Mouse (Mus musculus) neural tube, embryonic 12.5 days (tissue): ENCODE results near the gene Hnrnpll. TPM values are rescaled to one million over a fixed set of nuclear protein-coding genes. Genes with fewer than 3 reads are reported as not detected.
A peak's percentile ranks its signal among the peaks of the same experiment; 100 is the strongest.
"Not testable (repeated sequence)": the region's sequence is repeated elsewhere in the genome, so short reads cannot be mapped to it uniquely, and the experiment has no call there.

Experiments
- ATAC-seq: fragments of 200-750 bp; cut with Nextera tagmentation; 2 replicates; pipeline ENCODE4 v1.8.0; 2017; ENCODE audit warnings: low read depth, mild to moderate bottlenecking, moderate TSS enrichment, moderate library complexity; ENCODE audit not compliant: low FRiP score
- H3K27ac ChIP-seq: fragments of 300-500 bp; sonication (generic); 2 replicates; pipeline ENCODE4 v1.5.1; 2016
- H3K27me3 ChIP-seq: fragments of 300-500 bp; sonication (generic); replicated peaks from 2 replicates; pipeline ENCODE4 v1.6.1; 2016; ENCODE audit warnings: mild to moderate bottlenecking
- H3K36me3 ChIP-seq: fragments of 300-500 bp; sonication (generic); 2 replicates; pipeline ENCODE4 v1.6.1; 2016; ENCODE audit warnings: mild to moderate bottlenecking
- H3K4me1 ChIP-seq: fragments of 300-500 bp; sonication (generic); 2 replicates; pipeline ENCODE4 v1.6.1; 2016
- H3K4me2 ChIP-seq: fragments of 300-500 bp; sonication (generic); replicated peaks from 2 replicates; pipeline ENCODE4 v1.6.1; 2016; ENCODE audit warnings: mild to moderate bottlenecking
- H3K4me3 ChIP-seq: fragments of 300-500 bp; sonication (generic); 2 replicates; pipeline ENCODE4 v1.5.1; 2016
- H3K9ac ChIP-seq: fragments of 300-500 bp; sonication (generic); 2 replicates; pipeline ENCODE4 v1.6.1; 2016; ENCODE audit warnings: mild to moderate bottlenecking
- H3K9me3 ChIP-seq: fragments of 300-500 bp; sonication (generic); 2 replicates; pipeline ENCODE4 v1.6.1; 2016; ENCODE audit warnings: mild to moderate bottlenecking
- WGBS: fragments of 180-500 bp; shearing (Covaris S2); methylation state at CpG from one replicate; pipeline ENCODE4 v1.1.7; 2016; 5-methylcytosine and 5-hydroxymethylcytosine counted together
- polyA plus RNA-seq: library from polyadenylated mRNA; unstranded; fragments of >200 nt; fragmentation: Nextera tagmentation; extraction: Ambion mirVana; gene quantifications from 2 replicates; pipeline ENCODE4 v1.2.1, GENCODE M21; 2016

The Hnrnpll gene
- polyA plus RNA-seq, 1 experiment from 2014 or later, result 128 TPM

- no peak overlapping the region for H3K9ac ChIP-seq
- H3K9me3 ChIP-seq, result no peaks in the 10 kb centered on the region
- H3K27ac ChIP-seq, result no peak overlapping the region
- peaks cover 35% of the 10 kb centered on the region for H3K36me3 ChIP-seq
- peaks cover 4% of the 10 kb centered on the region for H3K4me1 ChIP-seq
- H3K27me3 ChIP-seq, result no peaks in the 10 kb centered on the region
- no peak for ATAC-seq
- no peak overlapping the region for H3K4me3 ChIP-seq
- no peak overlapping the region for H3K4me2 ChIP-seq
- WGBS, result 87% methylated on average over 27 of the region's 27 CpGs
Measured at GRCm38 (mm10) chr17:80053931-80054734, 8.0 kb downstream of the Hnrnpll start.

GRCm38 (mm10) chr17:80051682-80052081 lies 10.5 kb downstream of the Hnrnpll start:
- WGBS, result 90% methylated on average over 1 of the region's 1 CpGs
- no peak for ATAC-seq
- Histone ChIP-seq H3K27me3 (no peaks in the 10 kb centered on the region), H3K4me3 (no peak overlapping the region), H3K4me1 (no peaks in the 10 kb centered on the region), H3K4me2 (no peak overlapping the region), H3K9me3 (no peaks in the 10 kb centered on the region), H3K36me3 (peaks cover 46% of the 10 kb centered on the region), H3K9ac (no peak overlapping the region), H3K27ac (no peak overlapping the region)

- H3K27ac ChIP-seq, H3K9ac ChIP-seq, ATAC-seq, H3K9me3 ChIP-seq, H3K4me2 ChIP-seq, H3K27me3 ChIP-seq, H3K4me3 ChIP-seq, H3K4me1 ChIP-seq: not testable (repeated sequence)
- H3K36me3 ChIP-seq, result peaks cover 49% of the 10 kb centered on the region
Measured at GRCm38 (mm10) chr17:80049300-80049699, 12.8 kb downstream of the Hnrnpll start.

GRCm38 (mm10) chr17:80048230-80048629 lies 13.9 kb downstream of the Hnrnpll start:
- Histone ChIP-seq H3K27me3 (no peaks in the 10 kb centered on the region), H3K4me2 (no peak overlapping the region), H3K27ac (no peak overlapping the region), H3K4me3 (no peak overlapping the region), H3K4me1 (no peaks in the 10 kb centered on the region), H3K9ac (no peak overlapping the region), H3K9me3 (no peaks in the 10 kb centered on the region), H3K36me3 (peaks cover 44% of the 10 kb centered on the region)
- no peak for ATAC-seq
- WGBS, result 76% methylated on average over 7 of the region's 7 CpGs

- no peak for ATAC-seq
- 70% methylated on average over 1 of the region's 1 CpGs for WGBS
- H3K9me3 ChIP-seq, result no peaks in the 10 kb centered on the region
- H3K27me3 ChIP-seq, result no peaks in the 10 kb centered on the region
- H3K4me1 ChIP-seq, result no peaks in the 10 kb centered on the region
- no peak overlapping the region for H3K4me2 ChIP-seq
- H3K4me3 ChIP-seq, result no peak overlapping the region
- H3K27ac ChIP-seq, result no peak overlapping the region
- no peak overlapping the region for H3K9ac ChIP-seq
- peaks cover 28% of the 10 kb centered on the region for H3K36me3 ChIP-seq
Measured at GRCm38 (mm10) chr17:80041739-80042138, 20.4 kb downstream of the Hnrnpll start.

GRCm38 (mm10) chr17:80028675-80029074 lies 33.5 kb downstream of the Hnrnpll start:
- ATAC-seq, result no peak
- H3K9me3 ChIP-seq, result no peaks in the 10 kb centered on the region
- H3K9ac ChIP-seq, result no peak overlapping the region
- H3K4me2 ChIP-seq, result no peak overlapping the region
- H3K4me1 ChIP-seq, result no peaks in the 10 kb centered on the region
- peaks cover 40% of the 10 kb centered on the region for H3K36me3 ChIP-seq
- no peak overlapping the region for H3K4me3 ChIP-seq
- no peak overlapping the region for H3K27ac ChIP-seq
- 91% methylated on average over 6 of the region's 6 CpGs for WGBS
- no peaks in the 10 kb centered on the region for H3K27me3 ChIP-seq

- Histone ChIP-seq H3K36me3 (peaks cover 21% of the 10 kb centered on the region), H3K27ac (no peak overlapping the region), H3K9ac (no peak overlapping the region), H3K9me3 (no peaks in the 10 kb centered on the region), H3K4me1 (no peaks in the 10 kb centered on the region), H3K4me3 (no peak overlapping the region), H3K27me3 (no peaks in the 10 kb centered on the region), H3K4me2 (no peak overlapping the region)
- 96% methylated on average over 5 of the region's 5 CpGs for WGBS
- no peak for ATAC-seq
Measured at GRCm38 (mm10) chr17:80026189-80026936, 35.8 kb downstream of the Hnrnpll start.

GRCm38 (mm10) chr17:80022090-80022489 lies 40.0 kb downstream of the Hnrnpll start:
- Histone ChIP-seq H3K4me2 (no peak overlapping the region), H3K36me3 (peaks cover under 1% of the 10 kb centered on the region; the same call in 1 of the 2 replicates), H3K4me3 (no peak overlapping the region), H3K4me1 (no peaks in the 10 kb centered on the region; the same call in 1 of the 2 replicates), H3K9me3 (no peaks in the 10 kb centered on the region), H3K27ac (no peak overlapping the region), H3K27me3 (no peaks in the 10 kb centered on the region), H3K9ac (no peak overlapping the region)
- ATAC-seq, result no peak
- 85% methylated on average over 5 of the region's 5 CpGs for WGBS

GRCm38 (mm10) chr17:80020495-80020894 lies 41.6 kb downstream of the Hnrnpll start:
- 81% methylated on average over 2 of the region's 2 CpGs for WGBS
- ATAC-seq, result no peak
- H3K9ac ChIP-seq, result no peak overlapping the region
- no peaks in the 10 kb centered on the region for H3K36me3 ChIP-seq
- H3K27ac ChIP-seq, result no peak overlapping the region
- H3K4me1 ChIP-seq, result no peaks in the 10 kb centered on the region; the same call in 1 of the 2 replicates
- no peaks in the 10 kb centered on the region for H3K27me3 ChIP-seq
- no peak overlapping the region for H3K4me2 ChIP-seq
- H3K4me3 ChIP-seq, result no peak overlapping the region
- no peaks in the 10 kb centered on the region for H3K9me3 ChIP-seq

GRCm38 (mm10) chr17:80018976-80019541 lies 43.1 kb downstream of the Hnrnpll start:
- Histone ChIP-seq H3K4me1 (no peaks in the 10 kb centered on the region; the same call in 1 of the 2 replicates), H3K4me3 (no peak overlapping the region), H3K9ac (no peak overlapping the region), H3K4me2 (peak overlapping the region; percentile 40), H3K27me3 (no peaks in the 10 kb centered on the region), H3K36me3 (no peaks in the 10 kb centered on the region), H3K9me3 (no peaks in the 10 kb centered on the region), H3K27ac (no peak overlapping the region)
- WGBS, result 11% methylated on average over 22 of the region's 22 CpGs
- no peak for ATAC-seq

GRCm38 (mm10) chr17:80018239-80018975 lies 43.7 kb downstream of the Hnrnpll start:
- 68% methylated on average over 12 of the region's 12 CpGs for WGBS
- peak; percentile 50; the same call in 1 of the 2 replicates for ATAC-seq

GRCm38 (mm10) chr17:80017389-80017788 lies 44.7 kb downstream of the Hnrnpll start:
- Histone ChIP-seq H3K4me2 (no peak overlapping the region), H3K9me3 (no peaks in the 10 kb centered on the region), H3K4me1 (no peaks in the 10 kb centered on the region; the same call in 1 of the 2 replicates), H3K4me3 (no peak overlapping the region), H3K27me3 (no peaks in the 10 kb centered on the region), H3K9ac (no peak overlapping the region), H3K36me3 (no peaks in the 10 kb centered on the region), H3K27ac (no peak overlapping the region)
- 48% methylated on average over 12 of the region's 12 CpGs for WGBS
- no peak for ATAC-seq

More at GRCm38 (mm10) chr17:80018239-80018975, 43.7 kb downstream of the Hnrnpll start:
- Histone ChIP-seq H3K4me1 (no peaks in the 10 kb centered on the region; the same call in 1 of the 2 replicates), H3K9ac (no peak overlapping the region), H3K27ac (no peak overlapping the region), H3K4me3 (no peak overlapping the region), H3K36me3 (no peaks in the 10 kb centered on the region), H3K9me3 (no peaks in the 10 kb centered on the region), H3K27me3 (no peaks in the 10 kb centered on the region), H3K4me2 (no peak overlapping the region)
